Mouse (Mus musculus) G1E (cell line): ENCODE measurements at regions not wholly inside any gene's neighbourhood (a gene's known extent, or its start where the extent isn't known, plus 50 kb on each side); places are given as distances from the start of the nearest gene placed in this dataset.

ENCODE experiments used
- ATAC-seq: 2 replicates; pipeline ENCODE4 v1.8.0; 2016; ENCODE audit warnings: mild to moderate bottlenecking; ENCODE audit not compliant: insufficient number of reproducible peaks, poor library complexity, low FRiP score, severe bottlenecking; ENCODE audit errors: extremely low read depth
- DNase-seq: peaks from one replicate; pipeline ENCODE4 v3.0.0; 2012; ENCODE audit warnings: low spot score
- H3K27me3 ChIP-seq: 2 replicates; pipeline ENCODE4 v1.6.1; 2012; ENCODE audit warnings: mild to moderate bottlenecking, low read length, inconsistent platforms; ENCODE audit not compliant: insufficient read depth
- H3K36me3 ChIP-seq: replicated peaks from 2 replicates; pipeline ENCODE3; 2012; ENCODE audit warnings: mild to moderate bottlenecking, inconsistent platforms
- H3K4me1 ChIP-seq: 2 replicates; pipeline ENCODE4 v1.6.1; 2012; ENCODE audit warnings: low read depth, low read length, inconsistent platforms, mixed read lengths; ENCODE audit not compliant: insufficient read depth
- H3K4me3 ChIP-seq: 2 replicates; pipeline ENCODE4 v1.5.1; 2012; ENCODE audit warnings: low read depth, mild to moderate bottlenecking, inconsistent platforms, low read length, moderate library complexity, mixed read lengths
- H3K9me3 ChIP-seq: replicated peaks from 2 replicates; pipeline ENCODE4 v1.6.1; 2012; ENCODE audit warnings: inconsistent platforms
- CTCF ChIP-seq: IDR thresholded peaks from 2 replicates; pipeline ENCODE4 v1.5.1; 2012; ENCODE audit warnings: low read depth, low read length, inconsistent platforms, mixed read lengths
- GATA1 ChIP-seq: IDR thresholded peaks from 2 replicates; pipeline ENCODE4 v1.6.1; 2012; ENCODE audit warnings: borderline replicate concordance, low read length, inconsistent platforms, mixed read lengths
- GATA2 ChIP-seq: IDR thresholded peaks from 2 replicates; pipeline ENCODE4 v1.6.1; 2012; ENCODE audit warnings: low read depth, low read length, inconsistent platforms, borderline replicate concordance
- POLR2AphosphoS5 ChIP-seq: IDR thresholded peaks from 2 replicates; pipeline ENCODE4 v1.6.1; 2012; ENCODE audit warnings: low read depth, low read length, inconsistent platforms; ENCODE audit not compliant: insufficient replicate concordance
- TAL1 ChIP-seq: conservative IDR thresholded peaks from 2 replicates; pipeline ENCODE4 v1.6.1; 2012; ENCODE audit warnings: low read depth, low read length, inconsistent platforms, mixed read lengths

DNA sequence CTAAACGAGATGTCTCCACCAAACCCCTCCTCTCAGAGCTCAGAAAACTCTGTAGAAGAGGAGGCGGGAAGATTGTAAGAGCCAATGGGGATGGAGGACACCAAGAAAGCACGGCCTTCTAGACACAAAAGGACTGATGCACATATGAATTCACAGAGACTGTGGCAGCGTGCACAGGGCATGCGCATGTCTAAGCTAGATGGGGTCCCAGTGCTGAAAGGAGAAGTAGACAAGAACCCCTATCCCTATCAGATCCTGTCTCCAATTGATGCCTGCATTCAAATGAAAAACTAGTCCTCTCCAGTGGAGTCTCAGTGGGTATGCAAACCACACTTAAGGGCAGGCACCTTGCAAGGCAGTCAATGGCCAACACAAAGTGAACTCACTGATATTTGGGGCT is 123.3 kb downstream of the Dhrs2 start:
- ATAC-seq (no peak), DNase-seq (no peak)
- Histone ChIP-seq H3K36me3 (no peaks in the 10 kb centered on the region), H3K4me3 (no peak overlapping the region), H3K4me1 (peaks cover 4% of the 10 kb centered on the region; the same call in 1 of the 2 replicates), H3K9me3 (no peaks in the 10 kb centered on the region), H3K27me3 (peaks cover 29% of the 10 kb centered on the region)
- no peak for TF ChIP-seq POLR2AphosphoS5
- TF ChIP-seq GATA1: no peak
- TF ChIP-seq TAL1: no peak

DNA sequence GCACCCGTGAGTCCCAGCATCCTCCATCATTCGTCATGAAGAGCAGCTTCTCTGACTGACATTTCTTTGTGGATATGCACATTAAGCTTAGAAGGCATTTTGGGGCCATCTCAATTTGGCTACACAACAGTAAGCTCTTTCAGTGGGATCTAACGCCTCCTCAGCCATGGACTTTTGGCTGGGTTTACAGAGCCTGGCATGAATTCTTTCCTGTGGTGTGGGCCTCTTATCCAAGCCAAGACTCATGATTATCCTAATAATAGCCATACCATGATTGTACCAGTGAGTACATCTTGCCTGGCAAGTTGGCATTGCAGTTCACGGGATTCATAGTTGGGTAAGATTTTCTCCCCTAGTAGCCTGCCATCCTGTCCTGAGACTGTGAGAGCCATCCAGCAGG is 126.3 kb downstream of the Dhrs2 start:
- H3K4me3 ChIP-seq: no peak overlapping the region
- H3K9me3 ChIP-seq: no peaks in the 10 kb centered on the region
- ATAC-seq: no peak
- H3K36me3 ChIP-seq: no peaks in the 10 kb centered on the region
- TF ChIP-seq POLR2AphosphoS5 (no peak), GATA1 (no peak), CTCF (no peak), TAL1 (no peak), GATA2 (no peak)
- H3K27me3 ChIP-seq: peaks cover 23% of the 10 kb centered on the region
- DNase-seq: no peak
- H3K4me1 ChIP-seq: peaks cover 4% of the 10 kb centered on the region; the same call in 1 of the 2 replicates

- Histone ChIP-seq H3K36me3 (no peaks in the 10 kb centered on the region), H3K4me1 (no peaks in the 10 kb centered on the region), H3K27me3 (peaks cover 18% of the 10 kb centered on the region; the same call in 1 of the 2 replicates), H3K9me3 (no peaks in the 10 kb centered on the region), H3K4me3 (no peak overlapping the region)
- TF ChIP-seq GATA2 (no peak), TAL1 (no peak), POLR2AphosphoS5 (no peak)
- ATAC-seq (no peak), DNase-seq (no peak)
Measured at GRCm38 (mm10) chr14:55357258-55357657, 121.3 kb upstream of the Dhrs4 start.

- peaks cover 23% of the 10 kb centered on the region; the same call in 1 of the 2 replicates for H3K27me3 ChIP-seq
- H3K4me1 ChIP-seq: no peaks in the 10 kb centered on the region
- TF ChIP-seq GATA2 (no peak), CTCF (no peak), POLR2AphosphoS5 (no peak), GATA1 (no peak)
- no peaks in the 10 kb centered on the region for H3K9me3 ChIP-seq
- H3K4me3 ChIP-seq: no peak overlapping the region
- DNase-seq (no peak), ATAC-seq (no peak)
- H3K36me3 ChIP-seq: no peaks in the 10 kb centered on the region
Measured at GRCm38 (mm10) chr14:55358429-55358828, 120.1 kb upstream of the Dhrs4 start.

DNA sequence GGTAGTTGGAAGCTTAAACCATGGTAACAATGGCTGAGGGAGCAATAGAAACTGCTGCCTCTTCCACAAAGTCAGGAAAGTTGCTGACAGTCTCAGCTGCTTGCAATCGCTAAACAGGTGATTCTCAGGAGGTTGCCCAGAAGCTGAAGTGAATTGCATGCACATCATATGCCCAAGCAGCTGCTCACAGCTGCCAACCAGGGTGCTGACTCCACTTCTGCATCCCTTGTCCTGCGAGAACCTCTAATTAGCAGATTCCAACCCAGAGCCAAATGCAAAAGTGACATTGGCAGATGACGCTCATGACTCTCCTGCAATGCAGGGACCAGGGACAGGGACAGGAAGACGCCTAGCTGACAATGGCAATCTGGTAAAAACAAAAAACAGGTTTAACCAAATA is 116.2 kb upstream of the Dhrs4 start:
- peaks cover 37% of the 10 kb centered on the region; the same call in 1 of the 2 replicates for H3K27me3 ChIP-seq
- TF ChIP-seq GATA2 (no peak), CTCF (no peak), TAL1 (no peak), POLR2AphosphoS5 (no peak), GATA1 (no peak)
- no peaks in the 10 kb centered on the region for H3K9me3 ChIP-seq
- no peaks in the 10 kb centered on the region for H3K36me3 ChIP-seq
- DNase-seq (no peak), ATAC-seq (no peak)
- no peaks in the 10 kb centered on the region for H3K4me1 ChIP-seq
- no peak overlapping the region for H3K4me3 ChIP-seq

GRCm38 (mm10) chr14:55362757-55363156 is 115.8 kb upstream of the Dhrs4 start:
- no peak overlapping the region for H3K4me3 ChIP-seq
- DNase-seq (no peak), ATAC-seq (no peak)
- H3K27me3 ChIP-seq: peaks cover 35% of the 10 kb centered on the region; the same call in 1 of the 2 replicates
- H3K4me1 ChIP-seq: no peaks in the 10 kb centered on the region
- H3K9me3 ChIP-seq: no peaks in the 10 kb centered on the region
- TF ChIP-seq GATA2 (no peak), TAL1 (no peak)
- H3K36me3 ChIP-seq: no peaks in the 10 kb centered on the region

- no peak for ATAC-seq
- no peak overlapping the region for H3K4me3 ChIP-seq
- H3K36me3 ChIP-seq: no peaks in the 10 kb centered on the region
- no peak for DNase-seq
- no peaks in the 10 kb centered on the region; the same call in 1 of the 2 replicates for H3K4me1 ChIP-seq
- peaks cover 18% of the 10 kb centered on the region for H3K27me3 ChIP-seq
- no peaks in the 10 kb centered on the region for H3K9me3 ChIP-seq
- TF ChIP-seq TAL1 (no peak), GATA2 (no peak), POLR2AphosphoS5 (no peak), CTCF (no peak), GATA1 (no peak)
Measured at GRCm38 (mm10) chr14:55370384-55370783, 108.2 kb upstream of the Dhrs4 start.
